Mouse (Mus musculus) adrenal gland, postnatal 10 days (tissue): ENCODE measurements at regions not wholly inside any gene's neighbourhood (a gene's known extent, or its start where the extent isn't known, plus 50 kb on each side); places are given as distances from the start of the nearest gene placed in this dataset.
"Not testable (repeated sequence)": the region's sequence is repeated elsewhere in the genome, so short reads cannot be mapped to it uniquely, and the experiment has no call there.

Experiments
- DNase-seq: peaks from one replicate; pipeline ENCODE4 v3.0.0; 2021; ENCODE audit warnings: mixed read lengths

DNA sequence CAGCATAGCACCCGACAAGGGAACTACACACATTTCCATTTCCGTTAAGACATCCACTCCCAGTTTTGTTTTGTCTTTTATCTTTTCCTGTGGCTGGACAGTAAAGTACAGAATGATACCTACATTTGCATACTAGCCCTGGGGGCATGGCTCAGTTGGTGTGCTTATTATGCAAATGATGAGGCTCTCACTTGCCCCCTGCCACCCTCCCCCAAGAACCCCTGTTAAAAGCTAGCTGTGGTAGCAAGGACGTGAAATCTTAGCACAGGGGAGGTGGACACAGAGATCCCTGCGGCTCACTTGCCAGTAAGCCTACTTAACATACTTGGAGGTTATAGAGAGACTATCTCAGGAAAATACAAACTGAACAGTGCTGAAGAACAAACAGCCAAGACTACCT lies 375.2 kb upstream of the B3galt2 start:
- DNase-seq = no peak

DNA sequence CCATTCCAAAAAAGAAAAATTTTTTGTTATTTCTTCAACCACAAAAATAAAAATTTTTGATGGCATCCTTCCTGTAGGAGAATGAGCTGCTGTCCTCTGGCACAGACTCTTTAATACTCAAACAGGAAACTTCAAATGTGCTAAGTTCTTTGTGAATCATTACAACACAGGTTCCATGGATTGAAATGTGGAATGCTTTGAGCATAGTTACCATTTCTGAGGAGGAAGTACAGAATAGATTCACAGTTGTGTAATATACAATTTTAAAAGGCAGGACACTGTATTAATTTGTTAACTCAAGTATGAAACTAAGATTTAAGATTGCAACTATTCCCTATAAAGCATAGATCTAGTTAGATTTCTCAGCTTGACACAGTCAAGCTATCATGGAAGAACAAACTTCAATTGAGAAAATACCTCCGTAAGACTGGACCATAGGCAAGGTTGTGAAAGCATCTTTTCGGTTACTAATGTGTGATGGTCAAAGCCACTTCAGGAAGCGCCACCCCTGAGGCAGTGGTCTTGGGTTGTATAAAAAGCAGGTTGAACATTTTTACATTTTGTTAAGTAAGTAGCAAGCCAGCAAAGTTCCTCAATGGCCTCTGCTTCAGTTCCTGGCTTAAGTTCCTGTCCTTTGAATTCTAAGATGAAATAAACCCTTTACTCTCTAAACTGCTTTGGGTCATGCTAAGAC lies 354.0 kb upstream of the B3galt2 start:
- DNase-seq = no peak

DNA sequence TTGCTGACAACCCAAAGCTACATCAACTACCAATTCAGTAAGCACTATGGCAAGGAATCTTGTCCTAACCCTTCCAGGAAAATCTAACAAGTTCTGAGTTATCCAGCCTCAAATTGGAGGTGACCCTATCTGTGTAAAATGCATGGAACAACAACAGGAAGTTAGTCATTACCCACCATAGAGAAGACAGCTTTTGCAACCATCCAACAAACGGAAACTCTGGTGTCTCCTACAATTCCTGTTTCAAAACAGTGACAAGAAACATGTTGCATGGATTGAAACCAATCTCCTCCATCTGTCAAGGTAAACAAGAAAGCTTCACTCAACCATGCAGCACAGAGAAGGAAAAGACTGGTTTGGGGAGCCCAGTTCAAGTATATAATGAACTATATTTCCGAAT lies 353.0 kb upstream of the B3galt2 start:
- no peak for DNase-seq

DNA sequence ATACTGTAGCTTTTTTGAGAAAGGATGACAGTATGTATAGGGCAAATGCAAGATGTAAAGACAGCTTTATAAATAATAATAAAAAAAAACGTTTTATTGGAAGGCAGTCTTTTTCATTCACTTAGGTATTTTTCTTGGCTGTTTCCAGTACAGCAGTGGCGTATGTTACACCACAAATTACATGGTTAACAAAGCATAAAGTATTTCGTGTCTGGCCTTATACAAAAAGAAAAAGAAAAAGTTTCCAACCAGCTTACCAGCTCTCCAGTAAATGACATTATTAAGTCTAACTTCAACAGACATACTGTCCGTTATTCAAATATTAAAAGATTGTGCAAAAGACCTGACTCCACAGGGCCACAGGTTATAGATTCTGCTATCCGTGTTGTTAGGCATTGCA lies 343.9 kb upstream of the B3galt2 start:
- DNase-seq = no peak

DNA sequence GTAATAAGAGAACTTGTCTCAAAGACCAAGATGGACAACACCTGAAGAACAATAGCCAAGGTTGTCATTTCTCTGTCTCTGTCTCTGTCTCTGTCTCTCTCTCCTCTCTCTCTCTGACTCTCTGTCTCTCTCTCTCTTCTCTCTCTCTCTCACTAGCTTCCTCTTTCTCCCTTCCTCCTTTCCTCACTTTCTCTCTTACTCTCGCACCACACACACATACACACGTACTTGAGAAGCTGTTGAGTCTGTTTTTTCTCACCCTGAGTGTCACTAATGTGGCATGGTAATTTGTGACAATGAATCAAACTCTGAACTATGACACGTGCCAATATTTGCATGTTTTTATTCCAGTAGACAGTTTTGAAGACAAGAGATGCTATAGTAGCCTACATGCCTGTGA lies 333.1 kb upstream of the B3galt2 start:
- DNase-seq = no peak

DNA sequence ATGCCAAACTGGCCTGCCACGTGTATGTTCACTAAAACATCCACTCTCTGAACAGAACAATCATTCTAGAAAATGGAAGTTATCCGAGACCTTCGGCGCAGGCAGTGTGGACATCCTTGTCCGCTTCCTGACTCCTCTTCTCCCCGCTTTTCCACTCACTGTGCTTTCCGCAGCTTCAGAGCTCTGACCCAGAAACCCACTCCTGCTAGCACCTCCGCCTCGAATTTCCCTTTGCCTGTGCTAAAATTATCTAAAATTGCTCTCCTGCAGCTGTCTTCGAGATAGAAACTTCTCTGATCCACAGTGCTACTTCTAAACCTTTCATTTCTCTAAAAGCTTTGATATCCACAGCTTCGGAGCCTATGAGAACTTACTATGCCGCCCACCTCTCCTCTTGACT lies 322.1 kb upstream of the B3galt2 start:
- no peak for DNase-seq

DNA sequence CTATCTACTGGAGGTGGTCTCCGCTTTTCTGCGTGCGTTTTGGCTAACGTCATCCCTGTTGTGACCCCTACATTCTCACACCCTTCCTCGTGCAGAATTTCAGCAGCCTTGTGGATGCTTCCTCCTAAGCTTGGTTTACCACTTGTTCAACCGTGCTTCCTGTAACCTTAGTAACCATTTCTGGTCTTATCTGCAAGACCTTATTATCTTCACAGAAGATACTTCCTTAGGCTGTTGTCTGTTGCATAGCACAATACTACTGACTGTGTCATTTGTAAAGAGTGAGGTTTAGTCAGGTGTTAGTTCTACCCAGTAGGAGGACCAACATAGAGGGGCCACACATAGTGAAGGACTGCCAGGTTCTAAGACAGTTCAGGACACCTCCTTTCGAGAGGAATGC lies 320.9 kb upstream of the B3galt2 start:
- no peak for DNase-seq

DNA sequence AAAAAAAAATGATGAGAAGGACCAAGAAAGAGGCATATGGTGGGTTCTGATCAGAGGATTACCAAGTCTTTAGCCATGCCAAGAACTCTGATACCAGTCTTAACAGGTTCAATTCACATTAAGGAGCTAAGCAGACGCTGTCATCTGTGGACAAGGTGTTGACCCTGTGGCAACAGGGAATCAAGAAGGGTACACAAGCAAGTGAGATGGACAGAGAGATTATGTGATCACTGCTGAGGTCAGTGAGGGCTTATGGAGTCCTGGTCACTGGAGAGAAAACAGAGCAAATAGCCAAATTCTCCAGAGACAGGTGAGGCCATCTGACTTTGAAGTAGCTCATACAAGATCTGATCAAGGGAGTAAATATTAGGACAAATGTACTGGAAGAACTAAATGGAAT lies 289.1 kb upstream of the B3galt2 start:
- DNase-seq = no peak

DNA sequence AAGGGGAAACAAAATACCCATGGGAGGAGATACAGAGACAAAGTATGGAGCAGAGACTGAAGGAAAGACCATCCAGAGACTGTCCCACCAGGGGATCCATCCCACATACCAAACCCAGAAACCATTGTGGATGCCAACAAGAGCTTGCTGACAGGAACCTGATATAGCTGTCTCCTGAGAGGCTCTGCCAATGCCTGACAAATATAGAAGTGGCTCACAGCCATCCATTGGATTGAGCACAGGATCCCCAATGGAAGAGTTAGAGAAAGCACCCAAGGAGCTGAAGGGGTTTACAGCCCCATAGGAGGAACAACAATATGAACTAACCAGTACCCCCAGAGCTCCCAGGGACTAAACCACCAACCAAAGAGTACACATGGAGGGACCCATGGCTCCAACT lies 280.2 kb upstream of the B3galt2 start:
- not testable (repeated sequence) for DNase-seq

DNA sequence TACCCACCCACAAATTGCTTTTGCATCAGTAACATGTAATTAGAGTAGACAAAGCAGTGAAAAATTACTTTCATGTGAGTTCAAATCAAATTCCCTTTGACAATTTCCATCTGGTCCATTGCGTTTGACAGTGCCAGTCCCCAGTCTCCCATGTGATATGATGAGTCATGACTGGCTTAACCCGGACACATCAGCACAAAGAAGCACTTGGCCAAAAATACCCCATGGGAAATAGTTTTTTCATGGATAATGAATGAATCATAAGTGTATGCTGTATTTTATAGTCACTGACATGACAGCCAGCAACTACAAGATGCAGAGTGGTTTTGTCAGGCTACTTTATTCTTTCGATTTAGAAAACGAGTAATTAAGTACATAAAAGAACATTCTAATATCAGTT lies 248.6 kb upstream of the B3galt2 start:
- DNase-seq = no peak
